Mouse (Mus musculus) erythroid progenitor cell, adult 5-6 weeks (primary cell): Measurements from ENCODE around the gene Fbxo30. TPM values are rescaled to one million over a fixed set of nuclear protein-coding genes. Genes with fewer than 3 reads are reported as not detected.
"Not testable (repeated sequence)": the region's sequence is repeated elsewhere in the genome, so short reads cannot be mapped to it uniquely, and the experiment has no call there.

Source experiments
- ATAC-seq: replicated peaks from 2 replicates; pipeline ENCODE4 v1.8.0; 2016; ENCODE audit warnings: moderate number of reproducible peaks, mild to moderate bottlenecking, moderate TSS enrichment, inconsistent platforms; ENCODE audit not compliant: poor library complexity, low FRiP score, severe bottlenecking
- total RNA-seq, 2 experiments: library from RNA; stranded (forward) in 1 of 2; stranded (reverse) in 1 of 2; fragments of 150-400 nt in 1 of 2; fragments of 186-747, 209-891 nt in 1 of 2; gene quantifications; 2 replicates each; pipeline versions ENCODE4 v1.2.3 to v1.2.4; 2015 to 2017; ENCODE audit warnings: low replicate concordance in 2 of 2

The Fbxo30 gene
- 46.5 and 62.9 TPM in 2 replicates for total RNA-seq (2015; ENCODE audit: low replicate concordance)
- total RNA-seq (2017; ENCODE audit: low replicate concordance): 56.7 and 89.3 TPM in 2 replicates

GRCm38 (mm10) chr10:11280578-11281463, at the start of gene Fbxo30:
TSS of gene Fbxo30 (plus strand) at chr10:11281330.
- peak; percentile 81 for ATAC-seq

GRCm38 (mm10) chr10:11233208-11233607, 47.9 kb upstream of the Fbxo30 start:
- 0 out of 2 replicates have a peak, but pooled peaks have one; percentile 39 for ATAC-seq

GRCm38 (mm10) chr10:11242988-11243387, 38.1 kb upstream of the Fbxo30 start:
- not testable (repeated sequence) for ATAC-seq

- ATAC-seq: no peak
Observed at GRCm38 (mm10) chr10:11248210-11248609, 32.9 kb upstream of the Fbxo30 start.

GRCm38 (mm10) chr10:11250247-11250997, 30.7 kb upstream of the Fbxo30 start:
- ATAC-seq: no peak

- not testable (repeated sequence) for ATAC-seq
Observed at GRCm38 (mm10) chr10:11253581-11253980, 27.5 kb upstream of the Fbxo30 start.

GRCm38 (mm10) chr10:11260119-11260518, 21.0 kb upstream of the Fbxo30 start:
- ATAC-seq: no peak

- not testable (repeated sequence) for ATAC-seq
Observed at GRCm38 (mm10) chr10:11262292-11262691, 18.8 kb upstream of the Fbxo30 start.

GRCm38 (mm10) chr10:11263795-11264194, 17.3 kb upstream of the Fbxo30 start:
- not testable (repeated sequence) for ATAC-seq

- ATAC-seq: no peak
Observed at GRCm38 (mm10) chr10:11269165-11269564, 12.0 kb upstream of the Fbxo30 start.

GRCm38 (mm10) chr10:11274431-11274830, 6.7 kb upstream of the Fbxo30 start:
- no peak for ATAC-seq

- no peak for ATAC-seq
Observed at GRCm38 (mm10) chr10:11280235-11280577, 924 bp upstream of the Fbxo30 start.

GRCm38 (mm10) chr10:11281498-11282305, 572 bp downstream of the Fbxo30 start:
- peak; percentile 31 for ATAC-seq

- peak; percentile 58 for ATAC-seq
Observed at GRCm38 (mm10) chr10:11282306-11282631, 1.1 kb downstream of the Fbxo30 start.

- ATAC-seq: no peak
Observed at GRCm38 (mm10) chr10:11298418-11298817, 17.3 kb downstream of the Fbxo30 start.

GRCm38 (mm10) chr10:11305365-11306053, 24.4 kb downstream of the Fbxo30 start:
- ATAC-seq: no peak

- ATAC-seq: no peak
Observed at GRCm38 (mm10) chr10:11306054-11306367, 24.9 kb downstream of the Fbxo30 start.

GRCm38 (mm10) chr10:11309866-11310265, 28.7 kb downstream of the Fbxo30 start:
- ATAC-seq: no peak

- peak; percentile 44; the same call in 1 of the 2 replicates for ATAC-seq
Observed at GRCm38 (mm10) chr10:11310481-11310880, 29.4 kb downstream of the Fbxo30 start.
